Mouse (Mus musculus): ENCODE data around the gene Tsen2. TPM values are rescaled to one million over a fixed set of nuclear protein-coding genes. Genes with fewer than 3 reads are reported as not detected.

Gene Tsen2
- 1 to 10 TPM; 5.8 to 8.2 TPM for total RNA-seq (2021)
- long read RNA-seq, experiment 1, transcript Tsen2-201 (12 exons, 2,106 nt): major isoform, 8 of 15 reads
- long read RNA-seq, experiment 1, partial matches to known transcripts: 5 of 15 reads
- long read RNA-seq, experiment 1, other reads (novel, unspliced or antisense): 2 of 15 reads
- long read RNA-seq, experiment 2, transcript Tsen2-201 (12 exons, 2,106 nt): major isoform, 10 of 16 reads
- long read RNA-seq, experiment 2, partial matches to known transcripts: 6 of 16 reads
- long read RNA-seq, experiment 2, other reads (novel, unspliced or antisense): 0 of 16 reads

DNA sequence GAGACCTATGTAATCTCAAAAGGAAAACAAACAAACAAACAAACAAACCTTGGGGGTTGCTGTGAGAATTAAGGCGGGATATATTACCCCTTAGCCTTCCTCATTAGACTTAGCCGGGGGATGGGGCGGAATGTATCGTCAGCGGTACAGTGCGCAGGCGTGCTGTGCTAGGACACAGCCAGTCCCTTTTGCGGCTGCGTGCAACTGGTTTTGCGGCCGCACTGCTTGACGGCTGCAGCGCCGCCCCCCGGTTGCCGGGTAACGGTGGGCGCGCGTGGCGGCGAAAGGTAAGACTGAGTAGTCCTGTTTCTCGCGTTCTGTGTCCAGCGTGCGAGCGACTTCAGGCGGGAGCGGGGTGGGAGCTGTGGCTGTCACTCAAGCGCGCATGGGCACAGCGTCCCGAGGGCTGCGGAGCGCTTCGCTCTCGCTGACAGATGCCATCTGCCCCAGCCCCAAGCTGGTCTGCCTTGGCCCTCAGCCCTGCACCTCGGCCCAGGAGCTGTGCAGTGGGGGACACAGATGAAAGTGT, at the start of gene Tsen2:
Gene Tsen2, plus strand, starts transcription at position 223 of the 529 bp plus-strand sequence.
- no peak for TF ChIP-seq CTCF (IDR thresholded peaks at IDR 0.05)
- intact Hi-C loops (cut with DNase I): loop anchor here (10.0 kb wide), 1 partner anchor 180 kb away; the partner anchor contains the start of gene Pparg
- H3K4me3 ChIP-seq: peak within 1 kb of the TSS; percentile 83
- DNase-seq: peak; percentile 98
- H3K27ac ChIP-seq: peak within 1 kb of the TSS; percentile 88

- TF ChIP-seq CTCF (IDR thresholded peaks at IDR 0.05): no peak
- H3K4me3 ChIP-seq: no peak overlapping the region
- DNase-seq: peak; percentile 84
- peak overlapping the region; percentile 20; the same call in 1 of the 2 replicates for H3K27ac ChIP-seq
- intact Hi-C loops (cut with DNase I): no loop called here
These were observed 44.9 kb upstream of the Tsen2 start for GRCm38 (mm10) chr6:115499540-115499939.

- no peak for DNase-seq
- Histone ChIP-seq H3K4me3 (no peak overlapping the region), H3K27ac (peak overlapping the region; percentile 20; the same call in 1 of the 2 replicates)
- intact Hi-C loops (cut with DNase I): no loop called here
- no peak for TF ChIP-seq CTCF (IDR thresholded peaks at IDR 0.05)
These were observed 44.2 kb upstream of the Tsen2 start for GRCm38 (mm10) chr6:115500234-115500633.

GRCm38 (mm10) chr6:115501131-115501530, 43.3 kb upstream of the Tsen2 start:
- H3K27ac ChIP-seq: no peak overlapping the region
- TF ChIP-seq CTCF (IDR thresholded peaks at IDR 0.05): no peak
- DNase-seq: no peak

GRCm38 (mm10) chr6:115503038-115503437, 41.4 kb upstream of the Tsen2 start:
- intact Hi-C loops (cut with DNase I): no loop called here
- Histone ChIP-seq H3K4me3 (no peak overlapping the region), H3K27ac (no peak overlapping the region)
- no peak for TF ChIP-seq CTCF (IDR thresholded peaks at IDR 0.05)
- DNase-seq: no peak

More at GRCm38 (mm10) chr6:115501131-115501530, 43.3 kb upstream of the Tsen2 start:
- no peak overlapping the region for H3K4me3 ChIP-seq
- intact Hi-C loops (cut with DNase I): no loop called here

GRCm38 (mm10) chr6:115503549-115504159, 40.8 kb upstream of the Tsen2 start:
- no peak overlapping the region for H3K4me3 ChIP-seq
- intact Hi-C loops (cut with DNase I): no loop called here
- TF ChIP-seq CTCF (IDR thresholded peaks at IDR 0.05): no peak
- no peak for DNase-seq
- H3K27ac ChIP-seq: no peak overlapping the region

GRCm38 (mm10) chr6:115504160-115504558, 40.3 kb upstream of the Tsen2 start:
- no peak overlapping the region for H3K4me3 ChIP-seq
- intact Hi-C loops (cut with DNase I): no loop called here
- TF ChIP-seq CTCF (IDR thresholded peaks at IDR 0.05): no peak
- H3K27ac ChIP-seq: no peak overlapping the region
- DNase-seq: no peak

DNA sequence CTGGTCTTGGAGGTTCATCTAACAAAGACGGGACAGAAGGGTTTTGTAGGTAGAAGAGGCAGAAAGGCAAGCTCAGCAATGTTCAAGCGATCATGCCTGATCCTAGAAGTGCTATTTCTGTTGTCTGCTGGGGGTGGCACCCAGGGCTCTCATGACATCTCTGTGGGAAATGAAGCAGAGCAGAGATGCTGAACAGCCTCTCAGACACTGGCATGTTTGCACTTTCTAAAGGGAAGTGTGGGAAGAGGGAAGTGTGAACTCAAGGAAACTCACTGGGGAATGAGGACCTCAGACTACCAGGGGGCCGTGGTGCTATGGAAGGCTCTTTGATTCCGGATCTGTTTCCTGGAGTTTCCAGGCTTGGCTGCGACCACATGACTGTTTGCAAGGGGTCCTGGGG, 39.5 kb upstream of the Tsen2 start:
- no peak for TF ChIP-seq CTCF (IDR thresholded peaks at IDR 0.05)
- Histone ChIP-seq H3K4me3 (no peak overlapping the region), H3K27ac (no peak overlapping the region)
- DNase-seq: no peak
- intact Hi-C loops (cut with DNase I): no loop called here

GRCm38 (mm10) chr6:115506425-115506824, 38.0 kb upstream of the Tsen2 start:
- no peak for TF ChIP-seq CTCF (IDR thresholded peaks at IDR 0.05)
- H3K27ac ChIP-seq: no peak overlapping the region
- no peak overlapping the region for H3K4me3 ChIP-seq
- intact Hi-C loops (cut with DNase I): no loop called here
- no peak for DNase-seq

GRCm38 (mm10) chr6:115511447-115511846, 33.0 kb upstream of the Tsen2 start:
- intact Hi-C loops (cut with DNase I): no loop called here
- Histone ChIP-seq H3K4me3 (no peak overlapping the region), H3K27ac (no peak overlapping the region)
- DNase-seq: no peak
- TF ChIP-seq CTCF (IDR thresholded peaks at IDR 0.05): no peak

- no peak for TF ChIP-seq CTCF (IDR thresholded peaks at IDR 0.05)
- Histone ChIP-seq H3K27ac (no peak overlapping the region), H3K4me3 (no peak overlapping the region)
- DNase-seq: no peak
- intact Hi-C loops (cut with DNase I): no loop called here
These were observed 31.3 kb upstream of the Tsen2 start for GRCm38 (mm10) chr6:115513207-115513606.

DNA sequence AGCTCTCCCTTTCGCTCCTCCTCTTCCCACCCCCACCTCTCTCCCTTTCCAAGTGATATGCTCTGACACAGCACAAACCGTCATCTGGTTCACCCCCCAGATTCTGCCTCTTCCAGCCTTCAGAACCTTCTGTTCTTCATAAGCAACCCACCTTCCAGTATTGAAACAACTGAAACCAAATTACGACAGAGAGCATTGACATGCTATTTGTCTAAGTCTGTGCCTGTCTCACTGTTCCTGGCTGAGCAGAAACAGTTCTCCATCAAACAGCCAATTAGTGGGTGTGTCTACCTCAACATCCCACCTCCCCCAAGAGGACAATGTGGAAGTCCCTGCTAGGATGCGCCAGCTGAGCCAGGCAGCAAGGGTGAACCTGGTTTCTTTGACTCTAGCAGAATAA, 26.6 kb upstream of the Tsen2 start:
- H3K27ac ChIP-seq: no peak overlapping the region
- TF ChIP-seq CTCF (IDR thresholded peaks at IDR 0.05): no peak
- no peak for DNase-seq
- intact Hi-C loops (cut with DNase I): no loop called here
- H3K4me3 ChIP-seq: no peak overlapping the region

GRCm38 (mm10) chr6:115518352-115518751, 26.1 kb upstream of the Tsen2 start:
- intact Hi-C loops (cut with DNase I): no loop called here
- Histone ChIP-seq H3K27ac (no peak overlapping the region), H3K4me3 (no peak overlapping the region)
- no peak for DNase-seq
- TF ChIP-seq CTCF (IDR thresholded peaks at IDR 0.05): no peak
